Mouse (Mus musculus) cerebellum, postnatal 10 days (tissue): ENCODE results near the gene Gm13283.
"Not testable (repeated sequence)": the region's sequence is repeated elsewhere in the genome, so short reads cannot be mapped to it uniquely, and the experiment has no call there.

Experiments
- DNase-seq, 2 experiments: peaks; one replicate each; pipeline ENCODE4 v3.0.0; 2021; ENCODE audit warnings: mixed read lengths in 2 of 2

Gene Gm13283

GRCm38 (mm10) chr4:88759610-88760268, at the start of gene Gm13283:
Gene Gm13283 (plus strand): TSS chr4:88760119.
- peak; percentile 37 to 38 for DNase-seq

- no peak for DNase-seq
These were observed 45.6 kb upstream of the Gm13283 start for GRCm38 (mm10) chr4:88714281-88714680.

- peak; percentile 24 to 39 for DNase-seq
These were observed 44.9 kb upstream of the Gm13283 start for GRCm38 (mm10) chr4:88715059-88715458.

GRCm38 (mm10) chr4:88718715-88719114, 41.2 kb upstream of the Gm13283 start:
- peak in 1 of 2 experiments; percentile 20 for DNase-seq

GRCm38 (mm10) chr4:88721791-88722721, 37.9 kb upstream of the Gm13283 start, which contains the start of the genes Gm26566 and Klhl9:
Gene Gm26566 (plus strand): TSS chr4:88721805.
Gene Klhl9 (minus strand): TSS chr4:88722465.
- peak; percentile 97 to 98 for DNase-seq

GRCm38 (mm10) chr4:88723497-88724090, 36.3 kb upstream of the Gm13283 start:
- DNase-seq: no peak

GRCm38 (mm10) chr4:88726727-88727126, 33.2 kb upstream of the Gm13283 start:
- DNase-seq: no peak

- peak; percentile 45 to 47 for DNase-seq
These were observed 32.6 kb upstream of the Gm13283 start for GRCm38 (mm10) chr4:88727324-88727723.

GRCm38 (mm10) chr4:88738480-88738879, 21.4 kb upstream of the Gm13283 start:
- peak; percentile 77 to 80 for DNase-seq

GRCm38 (mm10) chr4:88739036-88739435, 20.9 kb upstream of the Gm13283 start:
- no peak for DNase-seq

- DNase-seq: no peak
These were observed 18.5 kb upstream of the Gm13283 start for GRCm38 (mm10) chr4:88741426-88741825.

- DNase-seq: no peak
These were observed 17.0 kb upstream of the Gm13283 start for GRCm38 (mm10) chr4:88742771-88743371.

- peak in 1 of 2 experiments; percentile 20 for DNase-seq
These were observed 15.7 kb upstream of the Gm13283 start for GRCm38 (mm10) chr4:88744207-88744606.

GRCm38 (mm10) chr4:88749926-88750325, 10.0 kb upstream of the Gm13283 start:
- DNase-seq: peak in 1 of 2 experiments; percentile 15

GRCm38 (mm10) chr4:88754818-88755340, 5.0 kb upstream of the Gm13283 start, which contains the start of gene Gm13271:
Gene Gm13271 (plus strand): TSS chr4:88754868.
- peak; percentile 73 for DNase-seq

GRCm38 (mm10) chr4:88756581-88757513, 3.1 kb upstream of the Gm13283 start:
- DNase-seq: peak; percentile 11 to 25

- peak; percentile 88 to 90 for DNase-seq
These were observed 2.3 kb upstream of the Gm13283 start for GRCm38 (mm10) chr4:88757628-88758031.

GRCm38 (mm10) chr4:88758751-88759150, 1.2 kb upstream of the Gm13283 start:
- not testable (repeated sequence) for DNase-seq

- peak; percentile 62 to 78 for DNase-seq
These were observed 512 bp downstream of the Gm13283 start for GRCm38 (mm10) chr4:88760431-88760830.

- DNase-seq: peak; percentile 74 to 78
These were observed 1.9 kb downstream of the Gm13283 start for GRCm38 (mm10) chr4:88761776-88762175.

- DNase-seq: peak in 1 of 2 experiments; percentile 27
These were observed 2.4 kb downstream of the Gm13283 start for GRCm38 (mm10) chr4:88762341-88762740.
